8 mouse cellular contexts compared by ENCODE assay signal in the genomic region with DNA sequence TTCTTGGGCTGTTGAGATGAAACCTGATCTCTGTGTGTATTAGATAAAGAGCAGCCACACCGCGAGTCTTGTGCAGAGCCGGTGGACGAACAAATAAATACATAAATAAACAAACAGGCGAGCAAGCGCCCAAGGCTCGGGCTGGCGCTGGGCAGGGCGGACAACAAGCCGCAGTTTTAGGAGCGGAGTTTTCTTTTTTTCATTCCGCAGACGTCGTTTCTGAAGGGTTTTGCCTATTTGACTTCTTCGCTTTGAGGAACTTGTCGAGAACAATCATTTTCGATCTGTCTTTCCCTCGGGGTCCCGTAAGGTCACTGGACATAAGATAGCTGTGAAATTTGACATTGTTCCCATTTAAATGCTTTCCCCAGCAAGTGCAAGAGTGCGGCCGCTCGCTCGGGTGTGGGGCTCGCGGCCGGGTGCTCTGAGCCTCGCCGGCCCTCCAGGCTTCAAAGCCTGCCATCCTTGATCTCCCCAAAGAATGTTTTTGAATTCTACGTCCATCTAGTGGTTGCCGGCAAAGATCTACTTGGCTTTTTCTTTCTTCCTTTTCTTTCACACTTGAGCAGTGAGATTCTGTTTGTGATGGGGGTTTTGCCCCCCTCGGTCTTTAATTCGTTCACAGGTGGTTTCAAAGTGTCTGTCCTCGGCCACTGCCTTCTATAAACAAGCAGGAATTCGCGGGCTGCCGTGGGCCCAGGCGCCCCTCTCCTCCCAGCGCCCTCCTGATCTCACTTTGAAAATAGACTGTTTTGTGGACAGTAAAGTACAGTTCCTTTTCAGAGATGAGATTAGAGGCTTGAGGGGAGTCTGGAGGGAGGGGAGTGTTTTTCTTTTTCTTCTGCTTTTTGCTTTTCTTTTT. TPM values are rescaled to one million over a fixed set of nuclear protein-coding genes. Genes with fewer than 3 reads are reported as not detected.
A peak's percentile ranks its signal among the peaks of the same experiment; 100 is the strongest.
DNase-seq lines count a peak whose midpoint lies in the region; ATAC-seq and TF ChIP-seq lines count a peak whose summit lies in the region.

No protein-coding gene starts in this region.

- no peak for TF ChIP-seq RAD21 in MEL (IDR thresholded peaks at IDR 0.05; ENCODE audit: low read depth, low read length)

- peak overlapping the region; percentile 66 for H3K9ac ChIP-seq in MEL (ENCODE audit: control insufficient read depth, low read depth, low read length, poor library complexity, severe bottlenecking)
- no peak overlapping the region for H3K9ac ChIP-seq in forebrain, embryonic 15.5 days (replicated peaks)
- H3K9ac ChIP-seq in limb, embryonic 12.5 days (replicated peaks) = peak overlapping the region; percentile 28

- TF ChIP-seq EP300 in MEL (IDR thresholded peaks at IDR 0.05; ENCODE audit: low read depth in 1 of 2, low read length in 2 of 2) = peak; percentile 37 to 62

- DNase-seq in cerebellum, adult 2 months = peak; percentile 9 to 32
- DNase-seq in cerebellum, adult 11-12 months = no peak
- peak; percentile 76 for DNase-seq in MEL (ENCODE audit: low read depth, low spot score)
- DNase-seq in natural killer cell, adult 2 months (ENCODE audit: low spot score in 2 of 2) = peak; percentile 5 to 9
- no peak for DNase-seq in urinary bladder, adult 18-20 months (ENCODE audit: low spot score in 2 of 2)
- DNase-seq in left cerebral cortex, postnatal 14 days (ENCODE audit: low spot score in 2 of 2) = no peak

- no peaks in the 10 kb centered on the region for H3K79me2 ChIP-seq in MEL (ENCODE audit: control insufficient read depth, insufficient read depth, low read length, poor library complexity)

- TF ChIP-seq CTCF in cerebellum, adult 2 months (IDR thresholded peaks at IDR 0.05; ENCODE audit: borderline replicate concordance, insufficient read depth, low read depth, low read length) = no peak
- peak in 1 of 3 experiments; percentile 4; a peak in 1 of 6 replicates for TF ChIP-seq CTCF in MEL (IDR thresholded peaks at IDR 0.05 in 2 of 3, conservative IDR thresholded peaks at IDR 0.05 in 1 of 3; ENCODE audit: control insufficient read depth in 1 of 3, insufficient read depth in 1 of 3, low read depth in 2 of 3, low read length in 3 of 3, poor library complexity in 1 of 3, severe bottlenecking in 1 of 3)

- peaks cover 2% of the 10 kb centered on the region; the same call in 1 of the 2 replicates for H3K27me3 ChIP-seq in cerebellum, adult 2 months (ENCODE audit: control insufficient read depth, insufficient read depth, low read length)
- peaks cover 9 to 12% of the 10 kb centered on the region in 2 experiments for H3K27me3 ChIP-seq in MEL (ENCODE audit: control insufficient read depth in 1 of 2, insufficient read depth in 2 of 2, low read length in 2 of 2)
- peaks cover 25% of the 10 kb centered on the region for H3K27me3 ChIP-seq in forebrain, embryonic 15.5 days
- peaks cover 36% of the 10 kb centered on the region for H3K27me3 ChIP-seq in limb, embryonic 12.5 days

- H3K36me3 ChIP-seq in MEL (ENCODE audit: control insufficient read depth in 1 of 2, insufficient read depth in 2 of 2, low read length in 2 of 2) = peaks cover 0 to 11% of the 10 kb centered on the region in 2 experiments; a peak in 2 of 4 replicates
- H3K36me3 ChIP-seq in forebrain, embryonic 15.5 days = no peaks in the 10 kb centered on the region
- no peaks in the 10 kb centered on the region for H3K36me3 ChIP-seq in limb, embryonic 12.5 days

- intact Hi-C loops in left cerebral cortex, postnatal 14 days (cut with DNase I) = no loop called here

- no peaks in the 10 kb centered on the region for H3K9me3 ChIP-seq in MEL (replicated peaks; ENCODE audit: insufficient read depth, low read length)
- no peaks in the 10 kb centered on the region for H3K9me3 ChIP-seq in forebrain, embryonic 15.5 days
- no peaks in the 10 kb centered on the region for H3K9me3 ChIP-seq in limb, embryonic 12.5 days

- no peak overlapping the region for H3K27ac ChIP-seq in cerebellum, adult 2 months (ENCODE audit: insufficient read depth, low read length)
- H3K27ac ChIP-seq in MEL (ENCODE audit: control insufficient read depth, low read depth, low read length) = peak overlapping the region; percentile 27
- no peak overlapping the region for H3K27ac ChIP-seq in forebrain, embryonic 15.5 days (replicated peaks)
- H3K27ac ChIP-seq in limb, embryonic 12.5 days = no peak overlapping the region

- H3K4me1 ChIP-seq in cerebellum, adult 2 months (ENCODE audit: control insufficient read depth, insufficient read depth, low read length) = 0 out of 2 replicates have a peak, but pooled peaks cover 3% of the 10 kb centered on the region
- H3K4me1 ChIP-seq in MEL (ENCODE audit: control insufficient read depth in 1 of 2, insufficient read depth in 2 of 2, low read length in 2 of 2) = peaks cover 2 to 8% of the 10 kb centered on the region in 2 experiments; a peak in 3 of 4 replicates
- peaks cover 12% of the 10 kb centered on the region for H3K4me1 ChIP-seq in forebrain, embryonic 15.5 days
- H3K4me1 ChIP-seq in limb, embryonic 12.5 days (replicated peaks) = peaks cover 15% of the 10 kb centered on the region

- no peak overlapping the region for H3K4me3 ChIP-seq in cerebellum, adult 2 months (replicated peaks; ENCODE audit: insufficient read depth, low read depth, low read length)
- H3K4me3 ChIP-seq in MEL (ENCODE audit: control insufficient read depth in 1 of 2, insufficient read depth in 1 of 2, low read depth in 2 of 2, low read length in 2 of 2) = peak overlapping the region; percentile 50 to 88
- H3K4me3 ChIP-seq in forebrain, embryonic 15.5 days = peak overlapping the region; percentile 8
- H3K4me3 ChIP-seq in limb, embryonic 12.5 days (replicated peaks) = peak overlapping the region; percentile 36

- ATAC-seq in forebrain, embryonic 15.5 days (replicated peaks) = no peak
- ATAC-seq in limb, embryonic 12.5 days (ENCODE audit: insufficient number of reproducible peaks, insufficient read depth, low FRiP score, low TSS enrichment, low read depth) = no peak

- WGBS in cerebellum, adult 2 months = 5% methylated on average over 38 of the region's 38 CpGs
- 1% methylated on average over 38 of the region's 38 CpGs for WGBS in forebrain, embryonic 15.5 days
- under 1% methylated on average over 38 of the region's 38 CpGs for WGBS in limb, embryonic 12.5 days

- H3K4me2 ChIP-seq in forebrain, embryonic 15.5 days (replicated peaks) = peak overlapping the region; percentile 43
- peak overlapping the region; percentile 66 for H3K4me2 ChIP-seq in limb, embryonic 12.5 days

- no peak for TF ChIP-seq POLR2A in cerebellum, adult 2 months (IDR thresholded peaks at IDR 0.05; ENCODE audit: borderline replicate concordance, insufficient read depth, low read length)
- TF ChIP-seq POLR2A in MEL (IDR thresholded peaks at IDR 0.05; ENCODE audit: control insufficient read depth in 1 of 2, insufficient read depth in 1 of 2, low read depth in 1 of 2, low read length in 2 of 2, poor library complexity in 1 of 2) = no peak; a peak in 1 of 4 replicates

TF ChIP-seq in MEL, 35 proteins besides CTCF, POLR2A, EP300 and RAD21 (continues in another document):
- TF ChIP-seq ETS1 (IDR thresholded peaks at IDR 0.05; ENCODE audit: low read depth, low read length) (peak; percentile 52), MAX (IDR thresholded peaks at IDR 0.05; ENCODE audit: low read length) (no peak), POLR2AphosphoS5 (IDR thresholded peaks at IDR 0.05; ENCODE audit: borderline replicate concordance, low read depth, low read length) (no peak), SMC3 (IDR thresholded peaks at IDR 0.05; ENCODE audit: low read depth, low read length) (0 out of 2 replicates have a peak, but pooled peaks have one; percentile 12), NELFE (IDR thresholded peaks at IDR 0.05; ENCODE audit: low read depth, low read length) (peak; percentile 46), ZC3H11A (IDR thresholded peaks at IDR 0.05; ENCODE audit: low read depth, low read length) (no peak), USF1 (IDR thresholded peaks at IDR 0.05; ENCODE audit: low read depth, low read length) (no peak), MXI1 (IDR thresholded peaks at IDR 0.05; ENCODE audit: low read depth, low read length) (peak; percentile 29; the same call in 1 of the 2 replicates), MYC (IDR thresholded peaks at IDR 0.05; ENCODE audit: low read depth, low read length) (0 out of 2 replicates have a peak, but pooled peaks have one; percentile 21), ZKSCAN1 (IDR thresholded peaks at IDR 0.05; ENCODE audit: low read depth, low read length) (no peak), JUND (IDR thresholded peaks at IDR 0.05; ENCODE audit: low read depth, low read length) (no peak), ZNF384 (IDR thresholded peaks at IDR 0.05; ENCODE audit: low read depth, low read length) (no peak), RCOR1 (IDR thresholded peaks at IDR 0.05; ENCODE audit: low read depth, low read length) (no peak), UBTF (IDR thresholded peaks at IDR 0.05; ENCODE audit: borderline replicate concordance, insufficient read depth, low read depth, low read length) (no peak), POLR2AphosphoS2 (IDR thresholded peaks at IDR 0.05; ENCODE audit: low read length) (no peak), KAT2A (conservative IDR thresholded peaks at IDR 0.05; ENCODE audit: low read depth, low read length) (no peak), CHD1 (IDR thresholded peaks at IDR 0.05; ENCODE audit: low read depth, low read length) (peak; percentile 78; the same call in 1 of the 2 replicates), NRF1 (IDR thresholded peaks at IDR 0.05; ENCODE audit: insufficient read depth, low read depth, low read length, poor library complexity, severe bottlenecking) (no peak), TAL1 (IDR thresholded peaks at IDR 0.05; ENCODE audit: low read length) (no peak), TCF12 (IDR thresholded peaks at IDR 0.05; ENCODE audit: low read depth, low read length) (peak; percentile 48), SIN3A (IDR thresholded peaks at IDR 0.05; ENCODE audit: low read length) (peak; percentile 57), MEF2A (IDR thresholded peaks at IDR 0.05; ENCODE audit: extremely low read depth, insufficient replicate concordance, low read depth, low read length, poor library complexity, severe bottlenecking) (no peak), USF2 (IDR thresholded peaks at IDR 0.05; ENCODE audit: borderline replicate concordance in 1 of 2, insufficient read depth in 1 of 2, low read depth in 1 of 2, low read length in 2 of 2) (no peak), MAFK (IDR thresholded peaks at IDR 0.05; ENCODE audit: borderline replicate concordance, low read depth, low read length) (no peak)

RNA-seq across cellular contexts. Expression of gene Fbxw4, which starts 15.8 kb away (rescaled TPM):
- 43.7 and 44.8 TPM in 2 replicates for polyA plus RNA-seq in cerebellum, adult 2 months (2012; rRNA removed)
- 9.4 and 12.4 TPM in 2 replicates for total RNA-seq in MEL (2012; rRNA removed)
- 10 to 100 TPM in 1 of 2 experiments, not detected in 1; 45.3 TPM for polyA plus RNA-seq in MEL (2012; ENCODE audit: insufficient read depth in 1 of 2, insufficient read length in 2 of 2, low read depth in 1 of 2, low replicate concordance in 2 of 2, missing spikeins in 1 of 2)
- 5.0 and 5.4 TPM in 2 replicates for polyA plus RNA-seq in forebrain, embryonic 15.5 days (2015; fragmentation: Nextera tagmentation; extraction: Ambion mirVana)
- 6.8 and 7.2 TPM in 2 replicates for polyA plus RNA-seq in limb, embryonic 12.5 days (2016; fragmentation: Nextera tagmentation; extraction: Ambion mirVana)
- 10 to 100 TPM; 32.3 to 34.8 TPM for total RNA-seq in left cerebral cortex, postnatal 14 days (2021)

Comparison
In these comparisons a context has a peak if more than half of its experiments do, and no peak if none do; other contexts are left out.
1. DNase-seq: peak in cerebellum, adult 2 months (2 of 2), MEL (single experiment) and natural killer cell, adult 2 months (2 of 2); none in cerebellum, adult 11-12 months (single experiment), urinary bladder, adult 18-20 months (0 of 2) and left cerebral cortex, postnatal 14 days (0 of 2).